Mouse (Mus musculus): ENCODE data around the gene Zfp654.
A peak's percentile ranks its signal among the peaks of the same experiment; 100 is the strongest.

The Zfp654 gene

DNA sequence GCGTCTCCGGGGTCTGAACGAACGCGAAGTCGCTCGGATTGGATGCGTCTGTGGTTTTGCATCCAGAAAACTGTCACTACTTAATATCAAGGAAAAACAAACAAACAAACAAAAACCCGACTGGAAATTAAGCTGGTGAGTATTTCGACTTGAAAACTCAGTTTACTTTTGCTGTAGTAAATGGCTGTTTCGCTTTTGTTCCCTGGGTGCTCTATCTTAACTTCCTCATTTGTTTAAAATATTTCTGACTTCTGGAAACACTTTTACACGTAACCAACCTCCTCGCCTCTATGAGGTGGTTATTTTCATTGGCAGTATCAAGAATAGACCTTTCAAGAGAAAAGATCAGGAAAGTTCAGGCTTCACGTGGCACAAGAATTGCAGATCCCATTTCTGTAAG is 1.4 kb upstream of the Zfp654 start:
- no peak for DNase-seq (ENCODE audit: low spot score)

DNA sequence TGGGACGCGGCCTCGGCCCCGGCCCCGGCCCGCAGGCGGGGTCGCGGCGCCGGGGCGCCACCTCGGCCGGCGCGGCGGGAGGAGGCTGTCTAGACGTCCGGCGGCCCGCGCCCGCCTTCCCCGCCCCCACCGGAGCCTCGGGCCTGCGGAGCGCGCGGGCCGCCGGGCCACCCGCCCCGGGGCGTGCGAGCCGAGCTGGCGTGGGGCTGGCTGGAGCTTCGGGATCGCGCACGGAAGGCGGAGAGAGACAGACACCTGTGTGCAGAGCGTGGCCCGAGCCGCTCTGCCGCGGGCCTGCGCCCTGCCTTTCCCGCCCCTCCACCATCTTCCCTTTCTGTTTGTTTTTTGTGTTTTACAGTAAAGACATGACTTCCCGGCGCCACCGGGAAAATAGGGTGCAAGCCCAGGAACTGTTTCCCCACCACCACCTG is 1.0 kb upstream of the Zfp654 start:
- peak; percentile 53 for DNase-seq (ENCODE audit: low spot score)

DNA sequence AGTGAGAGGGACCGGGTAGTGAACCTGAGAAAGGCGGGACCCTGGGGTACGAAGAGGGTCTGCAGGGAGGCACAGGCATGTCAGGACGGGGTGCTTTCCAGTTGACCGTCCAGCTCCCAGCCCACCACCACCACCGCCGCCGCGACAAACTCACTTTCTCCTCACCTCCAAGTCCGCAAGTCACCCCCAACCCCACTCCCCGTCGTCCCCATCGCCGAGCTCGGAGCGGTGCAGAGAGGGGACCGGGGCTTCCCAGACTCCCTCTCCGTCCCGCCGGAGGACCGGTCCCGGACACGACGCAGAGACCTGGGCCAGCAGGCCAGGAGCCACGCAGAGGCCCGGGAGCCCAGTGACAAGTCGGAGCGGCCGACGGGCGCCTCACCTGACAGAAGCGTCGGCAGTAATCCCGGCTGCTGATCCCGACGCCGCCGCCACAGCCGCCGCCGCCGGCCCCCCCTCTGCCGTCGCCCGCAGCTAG is 328 bp downstream of the Zfp654 start:
- DNase-seq (ENCODE audit: low spot score), result no peak

DNA sequence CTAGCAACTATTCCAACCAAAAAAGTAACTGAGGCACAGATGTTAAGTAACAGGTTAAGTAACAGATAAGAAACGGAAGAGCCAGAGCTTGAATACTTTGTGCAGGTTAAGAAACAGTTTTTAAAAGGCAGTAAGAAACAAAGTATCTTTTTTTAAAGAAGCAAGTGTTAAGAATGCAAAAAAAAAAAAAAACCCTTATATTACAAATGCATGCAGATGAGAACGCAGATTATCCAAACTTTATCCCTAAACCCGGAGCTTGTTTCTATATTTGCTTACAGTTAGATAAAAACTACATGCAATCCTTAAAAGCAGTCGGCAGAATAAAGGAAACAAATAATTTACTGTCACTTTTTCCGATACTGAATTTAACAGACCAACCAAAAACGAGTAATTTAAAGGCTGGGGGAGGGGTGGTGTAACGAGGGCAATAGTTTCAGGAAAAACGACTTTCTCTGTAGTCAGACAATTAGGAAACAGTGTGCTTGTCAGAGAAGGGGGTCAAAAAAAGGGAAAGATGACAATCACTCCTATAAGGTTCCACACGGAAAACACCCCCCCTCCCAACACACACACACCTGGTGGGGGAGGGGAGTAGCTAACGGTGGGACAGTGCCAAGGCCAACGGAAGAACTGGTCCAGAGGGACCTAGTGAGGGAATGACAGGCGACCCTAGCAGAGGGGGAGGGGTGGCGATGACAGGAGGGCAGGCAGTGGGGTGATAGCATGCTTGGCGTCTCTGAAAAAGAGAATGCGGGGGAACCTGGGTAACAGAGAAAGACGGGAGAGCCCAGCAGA is 966 bp downstream of the Zfp654 start:
- peak; percentile 38 for DNase-seq (ENCODE audit: low spot score)

DNA sequence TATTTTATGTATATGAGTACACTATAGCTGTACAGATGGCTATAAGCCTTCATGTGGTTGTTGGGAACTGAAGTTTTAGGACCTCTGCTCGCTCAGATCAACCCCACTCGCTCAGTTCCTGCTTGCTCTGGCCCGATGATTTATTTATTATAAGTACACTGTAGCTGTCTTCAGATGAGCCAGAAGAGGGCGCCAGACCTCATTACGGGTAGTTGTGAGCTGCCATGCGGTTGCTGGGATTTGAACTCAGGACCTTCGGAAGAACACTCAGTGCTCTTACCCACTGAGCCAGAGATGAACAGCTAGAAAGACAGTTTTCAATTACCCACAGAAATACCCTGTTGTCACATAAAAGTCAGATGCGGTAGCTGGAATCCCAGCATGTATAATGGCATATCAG is 5.5 kb downstream of the Zfp654 start:
- no peak for DNase-seq (ENCODE audit: low spot score)

DNA sequence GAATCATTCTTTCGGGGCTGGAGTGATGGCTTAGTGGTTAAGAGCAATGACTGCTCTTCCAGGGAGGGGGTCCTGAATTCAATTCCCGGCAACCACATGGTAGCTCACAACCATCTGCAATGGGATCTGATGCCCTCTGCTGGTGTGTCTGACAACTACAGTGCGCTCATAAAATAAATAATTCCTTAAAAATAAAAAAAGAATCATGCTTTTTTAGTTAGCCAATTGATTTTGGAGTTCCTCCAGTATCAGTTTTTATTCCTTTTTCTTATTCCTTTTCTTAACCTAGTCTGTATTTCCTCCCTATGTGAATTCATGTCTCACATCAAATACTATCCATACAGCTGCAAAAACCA is 9.1 kb downstream of the Zfp654 start:
- DNase-seq (ENCODE audit: low spot score), result no peak

DNA sequence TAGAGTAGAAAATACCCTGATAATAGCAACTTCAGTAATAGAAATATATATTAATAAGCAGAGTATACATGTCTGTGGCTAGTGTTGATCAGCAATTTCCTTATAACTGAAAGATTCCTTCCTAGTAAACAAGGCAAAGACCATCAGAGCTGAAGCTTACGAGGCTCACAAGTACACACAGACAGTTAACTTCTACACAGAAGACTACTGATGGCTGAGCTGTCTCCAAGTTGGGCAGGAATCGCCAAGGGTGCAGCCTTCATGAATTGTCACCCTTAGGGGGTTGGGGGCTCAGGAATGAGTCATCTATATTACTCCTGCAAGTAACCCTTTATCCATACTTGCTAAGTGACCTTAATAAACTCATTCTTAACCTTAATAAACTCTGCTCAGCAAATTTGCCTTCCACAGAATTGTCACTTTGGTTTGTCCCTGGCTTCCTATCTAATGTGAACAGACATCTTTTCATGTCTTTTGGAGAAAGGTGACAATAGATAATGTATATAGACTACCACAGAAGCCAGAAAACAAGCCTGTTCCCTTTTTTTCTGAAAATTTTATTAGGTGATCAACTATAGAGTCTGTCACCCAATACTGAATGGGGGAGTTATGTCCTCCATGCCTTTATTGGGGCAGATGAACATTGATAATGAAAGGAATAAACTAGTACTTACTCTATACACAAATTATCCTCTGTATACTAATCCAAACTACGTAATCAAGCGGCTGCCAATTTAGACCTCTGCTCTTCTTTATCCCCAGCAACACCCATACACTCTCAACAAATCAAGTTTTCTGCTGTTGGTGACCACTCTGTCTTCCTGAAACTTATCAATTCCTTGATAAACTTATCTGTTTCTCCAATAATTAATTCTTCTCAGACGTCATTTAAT is 9.7 kb downstream of the Zfp654 start:
- DNase-seq (ENCODE audit: low spot score), result no peak

DNA sequence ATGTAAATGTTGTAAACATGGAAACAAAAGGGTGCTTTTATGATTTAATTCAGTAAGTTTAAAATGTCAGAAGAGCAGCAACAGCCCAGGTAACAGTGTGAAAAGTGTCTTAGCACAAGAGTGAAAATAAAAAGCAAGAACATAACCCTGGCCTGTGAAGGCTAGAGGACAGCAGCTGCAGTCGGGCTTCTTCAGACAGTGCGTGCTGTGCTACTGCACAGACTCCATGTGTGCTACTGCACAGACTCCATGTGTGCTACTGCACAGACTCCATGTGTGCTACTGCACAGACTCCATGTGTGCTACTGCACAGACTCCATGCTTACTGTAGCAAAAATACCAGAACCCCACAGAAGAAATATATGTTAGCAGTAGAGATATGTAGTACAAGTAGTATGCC is 14.7 kb downstream of the Zfp654 start:
- DNase-seq (ENCODE audit: low spot score), result no peak

DNA sequence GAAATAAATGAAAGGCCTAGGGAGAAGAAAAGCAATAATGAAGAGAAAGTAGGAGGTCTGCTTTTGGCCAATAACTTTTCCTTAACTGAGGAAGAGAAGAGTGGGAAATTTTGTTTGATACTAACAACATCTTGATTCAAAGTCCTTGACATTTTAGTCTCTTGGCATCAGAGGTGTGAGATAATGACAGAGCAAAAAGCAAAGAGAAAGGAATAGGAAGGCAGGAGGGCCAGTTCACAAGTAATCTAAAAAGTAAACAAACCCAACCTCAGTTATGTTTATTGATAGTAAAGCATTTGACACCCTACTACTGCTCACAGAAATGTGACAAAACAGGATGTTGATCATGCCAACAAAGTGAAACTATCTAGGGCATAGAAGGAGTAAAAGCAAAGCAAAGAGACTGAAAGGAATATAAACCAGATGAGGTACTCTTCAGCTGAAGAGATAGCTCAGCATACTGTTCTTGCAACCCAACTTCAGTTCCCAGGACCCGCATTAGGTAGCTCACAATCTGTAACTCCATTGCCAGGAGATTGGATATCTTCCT is 15.4 kb downstream of the Zfp654 start:
- DNase-seq (ENCODE audit: low spot score), result no peak

DNA sequence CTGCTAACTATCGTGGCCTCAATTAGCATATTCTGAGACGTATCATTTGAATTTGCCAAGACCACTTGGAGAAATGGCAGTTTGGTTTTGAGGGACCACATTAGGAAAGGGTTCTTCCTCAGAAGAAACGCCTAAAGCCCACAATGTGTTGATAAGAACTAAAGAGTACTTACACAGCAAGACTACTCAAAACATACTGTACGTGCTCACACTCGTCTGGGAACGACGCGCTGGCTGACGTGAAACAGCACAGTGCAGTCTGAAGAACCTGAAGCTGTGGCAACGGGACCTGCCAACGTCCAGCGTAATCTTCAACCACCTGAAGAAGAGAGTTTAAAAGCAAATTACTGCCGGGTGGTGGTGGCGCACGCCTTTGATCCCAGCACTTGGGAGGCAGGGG is 21.2 kb downstream of the Zfp654 start:
- DNase-seq (ENCODE audit: low spot score), result no peak

DNA sequence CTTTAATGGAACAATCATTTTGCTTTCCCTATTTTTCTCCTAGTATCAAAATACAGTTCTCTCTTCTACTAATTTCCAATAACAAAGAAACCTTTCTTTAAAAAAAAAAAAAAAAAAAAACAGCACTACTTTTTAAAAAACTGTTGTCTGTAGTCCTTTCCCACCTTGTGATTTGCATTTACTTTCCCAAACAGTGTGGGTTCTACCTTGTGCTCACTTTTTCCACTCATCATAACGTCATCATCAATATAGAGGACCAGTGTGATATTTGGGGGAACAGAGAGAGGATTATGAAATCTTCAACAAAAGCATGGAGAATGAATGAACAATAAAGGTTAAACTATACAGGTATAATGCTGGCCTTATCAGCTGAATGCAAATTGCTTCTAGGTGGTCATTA is 27.0 kb downstream of the Zfp654 start:
- DNase-seq (ENCODE audit: low spot score), result no peak

DNA sequence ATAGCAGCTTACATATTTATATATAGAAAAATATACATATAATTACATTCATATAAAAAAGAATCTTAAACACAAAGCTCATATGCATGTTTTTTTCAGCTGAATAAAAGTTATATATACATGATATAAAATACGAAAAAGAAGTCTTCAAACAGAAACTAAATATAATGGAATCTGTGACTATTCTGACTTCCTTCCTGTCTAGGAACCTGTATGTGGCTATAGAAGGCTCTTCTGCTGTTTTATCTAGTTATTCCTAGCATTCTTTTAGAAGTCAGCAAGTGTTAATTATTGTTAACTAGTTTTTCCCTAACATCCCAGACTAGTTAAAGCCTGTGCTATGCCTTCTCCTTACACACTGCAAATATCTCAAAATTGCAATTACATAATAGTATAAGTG is 27.6 kb downstream of the Zfp654 start:
- no peak for DNase-seq (ENCODE audit: low spot score)

DNA sequence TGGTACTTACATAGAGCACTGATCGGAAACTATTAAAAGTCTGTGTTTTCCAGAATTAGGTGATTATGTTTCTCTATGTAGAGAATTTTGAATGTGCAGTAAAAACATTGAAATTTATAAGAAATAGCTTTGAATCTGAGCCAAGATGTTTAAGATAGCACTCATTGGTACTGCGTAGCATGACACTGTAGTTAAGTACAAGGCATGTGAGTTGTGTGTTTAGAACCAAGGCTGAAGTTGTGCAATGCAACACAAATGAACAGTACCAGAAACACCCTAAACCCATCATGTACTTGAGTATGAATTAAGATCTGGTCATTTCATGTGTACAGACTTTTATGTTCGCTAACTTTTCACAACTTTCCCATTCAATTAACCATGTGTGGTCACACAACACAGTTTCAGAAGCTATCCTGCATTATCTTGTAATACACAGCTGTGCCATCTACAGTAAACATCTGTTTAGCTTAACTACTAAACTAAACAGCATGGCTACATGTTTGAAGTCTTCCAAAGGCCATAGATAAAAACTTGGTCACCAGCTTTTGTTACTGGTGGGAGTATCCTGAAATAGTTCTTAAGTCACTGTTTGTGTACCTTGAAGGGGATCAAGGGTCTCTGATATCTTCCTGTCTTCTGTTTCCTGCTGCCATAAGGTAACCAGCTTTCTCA is 34.2 kb downstream of the Zfp654 start:
- DNase-seq (ENCODE audit: low spot score), result no peak

DNA sequence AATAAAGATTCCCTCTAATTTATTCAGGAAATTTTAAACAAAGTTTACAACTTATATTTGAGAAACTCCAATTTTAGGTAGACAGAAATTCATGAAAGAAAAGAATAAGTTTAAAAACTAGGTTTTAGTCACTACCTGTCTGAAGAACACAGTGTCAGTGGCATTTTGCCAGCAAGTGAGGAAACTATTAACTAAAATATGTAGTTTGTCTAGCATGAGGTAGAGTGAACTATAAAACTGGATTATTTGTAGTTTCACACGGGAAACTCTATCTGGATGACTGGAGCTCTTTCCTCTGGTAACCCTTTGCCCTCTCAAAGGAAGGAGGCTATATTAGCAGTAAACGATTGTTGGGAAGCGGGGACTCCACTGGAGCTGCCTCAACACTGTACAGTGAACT is 48.4 kb downstream of the Zfp654 start:
- DNase-seq (ENCODE audit: low spot score), result peak; percentile 17

DNA sequence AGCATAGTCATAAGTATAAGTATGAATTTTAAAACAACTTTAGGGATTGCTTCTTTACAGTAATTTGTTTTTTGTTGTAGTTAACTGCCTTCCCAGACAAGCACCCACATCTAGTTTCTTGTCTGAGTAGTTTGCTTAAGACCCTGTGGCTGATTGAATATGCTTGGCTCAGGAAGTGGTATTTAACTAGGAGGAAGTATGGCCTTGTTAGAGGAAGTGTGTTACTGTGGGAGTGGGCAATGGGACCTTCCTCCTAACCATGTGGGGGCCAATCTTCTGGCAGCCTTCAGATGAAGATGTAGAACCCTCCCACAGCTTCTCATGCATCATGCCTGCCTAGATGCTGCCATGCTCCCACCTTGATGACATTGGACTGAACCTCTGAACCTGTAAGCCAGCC is 49.8 kb downstream of the Zfp654 start:
- no peak for DNase-seq (ENCODE audit: low spot score)

DNA sequence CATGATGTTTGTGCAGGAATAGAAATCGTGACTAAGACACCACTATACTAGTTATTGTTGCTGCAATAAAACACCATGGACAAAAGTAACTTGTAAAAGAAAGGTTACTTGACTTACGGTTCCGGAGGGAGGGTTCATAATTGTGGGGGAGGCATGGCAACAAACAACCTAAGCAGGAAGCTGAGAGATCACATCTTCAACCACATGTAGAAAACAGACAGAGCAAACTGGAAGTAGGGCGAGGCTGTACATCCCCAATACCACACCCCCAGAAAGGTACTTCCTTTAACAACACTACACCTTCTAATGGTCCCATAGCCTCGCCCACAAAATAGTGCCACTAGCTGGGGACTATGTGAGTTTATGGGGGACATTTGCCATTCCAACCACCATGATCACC is 51.1 kb downstream of the Zfp654 start:
- no peak for DNase-seq (ENCODE audit: low spot score)

DNA sequence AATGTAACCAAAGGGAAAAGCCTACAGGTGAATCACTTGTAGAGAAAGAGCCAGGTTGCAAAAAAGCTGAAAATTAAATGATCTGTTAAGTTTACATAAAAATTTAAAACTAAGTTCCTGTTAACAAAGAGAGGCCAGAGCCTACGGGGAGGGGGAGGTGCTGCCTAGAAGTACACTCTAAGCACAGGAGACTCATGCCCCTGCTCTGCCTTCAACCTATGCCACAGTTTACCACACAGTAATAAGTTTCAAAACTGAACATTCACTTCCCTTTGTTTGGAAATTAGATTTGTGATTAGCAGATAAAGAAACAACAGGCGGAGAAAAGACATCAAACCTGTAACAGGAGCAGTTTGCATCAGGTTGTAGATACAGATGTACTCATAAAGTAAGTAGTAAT is 56.6 kb downstream of the Zfp654 start:
- DNase-seq (ENCODE audit: low spot score), result no peak

DNA sequence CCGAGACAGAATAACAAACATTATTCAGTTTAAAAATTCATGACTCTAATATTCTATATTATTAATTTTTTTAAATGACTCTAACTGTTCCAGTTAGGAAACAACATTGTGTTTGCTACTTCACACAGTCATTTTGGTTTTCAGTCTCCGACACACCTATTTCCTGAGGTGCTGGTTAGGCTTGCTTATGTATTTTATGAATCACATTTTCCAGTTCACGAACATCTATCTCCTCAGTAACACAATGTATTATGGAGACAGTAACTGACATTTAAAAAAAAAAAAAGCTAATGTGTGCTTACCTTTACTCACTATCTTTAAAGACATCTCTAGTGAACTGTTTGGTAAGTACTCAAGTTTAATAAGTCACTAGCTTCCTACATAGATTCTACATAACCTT is 61.7 kb downstream of the Zfp654 start:
- DNase-seq (ENCODE audit: low spot score), result no peak

DNA sequence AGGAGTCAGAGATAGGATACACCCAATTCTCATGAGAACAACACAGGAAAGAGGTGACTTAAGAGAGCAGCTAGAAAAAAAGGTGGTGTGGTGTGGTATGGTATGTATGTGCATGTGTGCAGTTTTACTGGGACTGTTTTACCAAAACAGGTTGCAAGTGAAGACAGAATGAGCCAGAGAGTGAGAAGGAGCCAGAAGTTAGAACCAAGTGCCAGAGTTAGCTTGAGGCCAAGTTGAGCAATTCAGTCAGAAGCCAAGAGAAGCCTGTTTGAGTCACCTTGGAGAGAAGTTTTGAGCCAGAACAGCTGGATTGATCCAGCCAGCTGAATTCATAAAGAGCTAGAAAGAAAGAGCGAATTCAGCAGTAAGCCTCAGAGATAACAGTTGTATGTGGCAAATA is 75.9 kb downstream of the Zfp654 start:
- DNase-seq (ENCODE audit: low spot score), result no peak

DNA sequence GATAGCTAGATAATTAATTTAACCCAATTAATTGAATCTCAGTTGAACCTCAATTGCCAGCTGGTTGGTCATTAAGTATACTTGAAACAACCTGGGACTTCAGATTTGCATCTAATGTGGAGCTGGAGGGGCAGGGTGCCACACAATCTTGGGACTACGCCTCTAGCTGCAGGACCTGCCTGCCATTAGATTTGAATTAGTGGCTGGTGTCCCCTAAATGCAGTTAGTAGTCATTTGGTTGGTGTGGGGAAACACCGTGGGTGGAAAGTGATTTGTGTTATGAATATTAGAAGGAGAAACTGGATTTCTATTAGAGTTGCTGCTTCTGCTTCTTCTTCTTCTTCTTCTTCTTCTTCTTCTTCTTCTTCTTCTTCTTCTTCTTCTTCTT is 80.0 kb downstream of the Zfp654 start:
- DNase-seq (ENCODE audit: low spot score), result no peak

DNA sequence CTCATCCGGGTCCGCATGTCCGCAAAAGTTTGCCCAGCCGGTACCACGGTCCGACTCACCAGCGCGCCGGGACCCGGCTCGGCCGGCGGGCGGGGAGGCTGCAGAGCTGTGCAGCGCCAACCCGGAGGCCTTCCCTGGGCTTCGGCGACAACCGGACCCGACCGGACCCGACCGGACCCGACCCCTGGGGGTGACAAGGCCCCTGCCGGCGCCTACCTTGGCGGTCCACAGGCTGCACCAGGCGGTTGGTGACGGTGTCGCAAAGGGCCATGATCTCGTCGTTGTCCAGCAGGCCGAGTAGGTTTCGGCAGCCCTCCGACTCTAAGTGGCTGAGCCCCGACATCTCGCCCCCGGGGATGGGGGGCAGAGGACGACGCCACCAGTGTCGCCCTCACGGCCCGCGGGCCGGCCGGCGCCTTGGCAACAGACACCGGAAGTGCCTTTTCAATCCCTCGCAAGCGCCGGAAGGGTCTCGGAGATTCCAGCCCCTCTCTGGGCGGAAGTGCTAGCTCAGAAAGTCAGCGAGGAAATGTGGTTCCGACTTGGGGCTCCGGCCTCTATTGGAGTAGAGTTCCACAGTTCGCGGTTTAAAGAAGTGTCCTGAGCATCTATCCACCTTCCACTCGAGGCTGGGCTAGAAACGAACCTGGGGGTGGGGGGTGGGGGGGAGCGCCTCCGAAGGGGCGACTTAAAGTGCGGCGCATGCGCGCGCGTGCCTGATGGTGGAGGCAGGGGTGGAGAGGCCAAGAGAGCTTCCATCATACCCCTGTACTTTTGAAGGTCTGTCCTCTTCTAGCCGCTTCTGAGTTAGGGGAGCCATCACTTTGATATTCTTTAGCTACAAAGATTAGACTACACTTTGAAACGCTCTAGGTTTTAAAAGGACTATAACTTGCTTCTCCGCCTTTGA is 80.7 kb downstream of the Zfp654 start, which contains the start of gene 4930453N24Rik:
Gene 4930453N24Rik (minus strand): TSS at position 641 of the 910 bp plus-strand sequence.
- peak; percentile 86 for DNase-seq (ENCODE audit: low spot score)
